Mouse (Mus musculus): ENCODE measurements around the gene Mrap.

The Mrap gene

DNA sequence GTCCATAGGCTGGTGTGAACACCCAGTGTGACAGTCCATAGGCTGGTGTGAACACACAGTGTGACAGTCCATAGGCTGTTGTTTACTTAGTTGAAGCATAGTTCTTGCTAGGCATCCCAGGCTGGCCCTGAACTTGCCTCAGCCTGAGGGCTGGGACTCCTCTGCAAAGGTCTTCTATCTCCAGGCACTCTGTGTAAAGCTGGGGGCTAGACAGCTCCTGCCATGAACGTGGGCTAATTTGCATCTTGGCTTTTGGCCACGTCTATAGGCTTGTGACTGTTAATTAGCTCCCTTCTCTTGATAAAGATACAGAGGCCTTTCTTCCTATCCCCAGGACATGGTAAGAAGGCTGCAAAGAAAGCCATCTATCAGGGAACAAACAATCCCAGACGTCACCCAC is 21.3 kb downstream of the Mrap start:
- DNase-seq: no peak

GRCm38 (mm10) chr16:90760515-90760914 is 22.5 kb downstream of the Mrap start:
- DNase-seq: no peak

DNA sequence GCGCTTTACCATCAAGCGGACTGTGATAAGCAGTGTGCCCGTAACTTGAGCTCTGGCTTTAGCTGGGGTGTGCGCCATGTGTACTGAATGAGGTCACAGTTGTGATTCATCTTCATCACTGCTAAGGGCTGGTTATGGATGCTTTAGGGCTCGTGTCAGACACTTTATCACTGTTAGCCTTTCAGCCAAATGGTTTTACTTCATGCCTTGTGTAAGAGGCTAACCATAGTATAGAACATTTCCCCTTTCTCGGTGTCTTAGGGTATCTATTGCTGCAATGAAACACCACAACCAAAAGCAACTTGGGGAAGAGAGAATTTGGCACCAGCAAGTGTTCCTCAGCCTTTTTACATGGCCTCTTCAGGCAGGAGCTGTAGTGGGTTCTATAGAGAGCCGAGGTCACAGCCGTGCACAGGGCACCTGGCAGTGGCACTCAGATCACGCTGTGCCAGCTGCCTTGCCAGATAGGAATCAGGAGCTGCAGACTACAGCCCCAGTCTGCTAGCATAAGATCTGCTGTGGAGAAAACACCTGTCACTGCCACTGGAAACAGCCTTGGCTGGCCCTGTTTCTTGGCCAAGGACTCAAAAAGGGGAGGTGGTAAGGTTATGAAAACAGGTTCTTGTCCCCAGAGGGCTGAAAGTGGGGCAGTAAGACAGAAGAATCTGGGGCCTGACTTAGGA is 27.3 kb downstream of the Mrap start:
- no peak for DNase-seq

GRCm38 (mm10) chr16:90766919-90767454 is 29.0 kb downstream of the Mrap start:
- no peak for DNase-seq

DNA sequence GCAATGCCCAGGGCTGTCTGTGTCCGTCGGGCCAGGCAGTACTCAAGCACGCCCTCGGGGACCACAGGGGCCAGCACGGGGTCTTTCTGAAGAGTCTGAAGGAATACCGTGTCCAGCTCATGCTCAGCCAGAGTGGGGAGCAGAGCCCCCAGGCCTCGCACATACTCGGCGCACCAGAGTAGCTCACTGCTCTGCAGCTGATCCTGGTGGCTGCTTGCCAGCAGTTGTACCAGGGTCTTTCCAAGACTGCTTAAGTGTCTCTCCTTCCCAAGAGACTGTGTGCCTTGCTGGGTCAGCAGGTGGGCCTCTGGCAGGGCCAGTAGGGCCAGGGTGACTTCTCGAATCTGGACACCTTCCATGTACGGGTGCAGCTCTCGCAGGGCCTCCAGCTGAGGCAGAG is 36.2 kb downstream of the Mrap start:
- DNase-seq: no peak

GRCm38 (mm10) chr16:90774646-90775045 is 36.6 kb downstream of the Mrap start:
- no peak for DNase-seq

- no peak for DNase-seq
Observed at GRCm38 (mm10) chr16:90775946-90776520, 38.0 kb downstream of the Mrap start.

- DNase-seq: no peak
Observed at GRCm38 (mm10) chr16:90779783-90780182, 41.8 kb downstream of the Mrap start.

GRCm38 (mm10) chr16:90783302-90783701 is 45.3 kb downstream of the Mrap start:
- DNase-seq: no peak

DNA sequence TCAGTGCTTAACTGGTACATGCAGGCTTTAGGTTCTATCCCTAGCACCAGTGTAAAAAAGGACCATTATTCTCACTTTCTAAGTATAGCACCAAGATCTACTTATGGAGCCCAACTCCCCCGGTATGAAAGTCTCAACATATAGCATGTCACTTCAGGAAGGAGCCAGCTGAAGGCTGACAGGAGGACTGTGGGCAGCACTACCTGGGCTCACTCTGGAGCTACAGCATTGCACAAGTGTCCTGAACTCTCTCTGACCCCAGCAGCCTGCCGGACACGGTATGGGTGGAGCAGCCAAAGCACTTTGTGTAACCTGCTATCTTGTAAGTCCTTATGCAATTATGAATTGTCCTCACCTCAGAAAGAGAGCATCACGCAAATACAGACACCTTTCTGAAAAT is 47.2 kb downstream of the Mrap start:
- no peak for DNase-seq

GRCm38 (mm10) chr16:90788580-90788979 is 50.6 kb downstream of the Mrap start:
- no peak for DNase-seq

- DNase-seq: no peak
Observed at GRCm38 (mm10) chr16:90790946-90791345, 52.9 kb downstream of the Mrap start.

- no peak for DNase-seq
Observed at GRCm38 (mm10) chr16:90792066-90792465, 54.1 kb downstream of the Mrap start.

- DNase-seq: no peak
Observed at GRCm38 (mm10) chr16:90792500-90792899, 54.5 kb downstream of the Mrap start.

- DNase-seq: no peak
Observed at GRCm38 (mm10) chr16:90794708-90795107, 56.7 kb downstream of the Mrap start.

- DNase-seq: no peak
Observed at GRCm38 (mm10) chr16:90798446-90798845, 60.4 kb downstream of the Mrap start.

GRCm38 (mm10) chr16:90798848-90799247 is 60.8 kb downstream of the Mrap start:
- no peak for DNase-seq

Measured in cerebellum, adult 11 months (tissue).